Mouse (Mus musculus) liver, adult 2 months (tissue): ENCODE measurements at regions not wholly inside any gene's neighbourhood (a gene's known extent, or its start where the extent isn't known, plus 50 kb on each side); places are given as distances from the start of the nearest gene placed in this dataset.

Experiments used
- CTCF ChIP-seq: fragments of 200-500 bp; IDR thresholded peaks from 2 replicates; pipeline ENCODE4 v1.5.1; 2011; ENCODE audit warnings: low read depth, low read length, control low read depth
- POLR2A ChIP-seq: fragments of 200-500 bp; IDR thresholded peaks from 2 replicates; pipeline ENCODE4 v1.6.1; 2011; ENCODE audit warnings: low read length, control low read depth; ENCODE audit not compliant: insufficient read depth; ENCODE audit errors: extremely low read depth

- TF ChIP-seq CTCF (no peak), POLR2A (no peak)
Observed at GRCm38 (mm10) chr17:54367948-54368347, 69.1 kb upstream of the Slc5a7 start.
